21 mouse cellular contexts compared by ENCODE assay signal in genomic region chrX:61580186-61580585, GRCm38 (mm10).
A peak's percentile ranks its signal among the peaks of the same experiment; 100 is the strongest.
DNase-seq lines count a peak whose midpoint lies in the region; TF ChIP-seq lines count a peak whose summit lies in the region.
"Had no signal": no experiment of that assay in that cellular context is flagged by ENCODE, and none has a peak within 500 bp of the region (broad histone marks: within the 10 kb centered on the region; RNA-seq: fewer than 3 reads in every experiment).

No protein-coding gene starts in this region.

- no peak overlapping the region for H3K4me3 ChIP-seq in layer of hippocampus, adult 2 months
- H3K4me3 ChIP-seq: embryonic facial prominence, embryonic 13.5 days; embryonic facial prominence, embryonic 15.5 days; erythroblast, embryonic 14.5 days; forebrain, embryonic 10.5 days; forebrain, embryonic 12.5 days had no signal

- no peak for DNase-seq in layer of hippocampus, adult 2 months (ENCODE audit: low spot score in 2 of 2)
- no peak for DNase-seq in layer of hippocampus, adult 8-10 months (ENCODE audit: low spot score in 2 of 2)
- DNase-seq in right cerebral cortex, adult 18-20 months = peak; percentile 6
- no peak for DNase-seq in right cerebral cortex, postnatal 10 days (ENCODE audit: low spot score in 2 of 2)
- peak; percentile 58 for DNase-seq in telencephalon, adult 2 months (ENCODE audit: low read depth, low spot score)
- DNase-seq in adrenal gland, adult 18-20 months (ENCODE audit: low spot score in 2 of 2) = no peak
- DNase-seq: adrenal gland, adult 8-10 months; adrenal gland, postnatal 14 days; adrenal gland, postnatal 36 days; cerebellum, adult 11 months; cerebellum, adult 18-20 months; cerebellum, adult 8-10 months; cerebellum, adult 9-11 months; cerebellum, postnatal 14 days; cerebellum, postnatal 36 days; embryo, embryonic 11 days had no signal

- TF ChIP-seq CTCF in layer of hippocampus, adult 2 months (conservative IDR thresholded peaks at IDR 0.05) = no peak

- peak overlapping the region; percentile 57; the same call in 1 of the 2 replicates for H3K27ac ChIP-seq in layer of hippocampus, adult 2 months
- H3K27ac ChIP-seq: embryonic facial prominence, embryonic 13.5 days; embryonic facial prominence, embryonic 15.5 days; forebrain, embryonic 10.5 days; forebrain, embryonic 12.5 days had no signal

Comparison
In these comparisons a context has a peak if more than half of its experiments do, and no peak if none do; other contexts are left out.
1. DNase-seq: peak in right cerebral cortex, adult 18-20 months (single experiment) and telencephalon, adult 2 months (single experiment); none in layer of hippocampus, adult 2 months (0 of 2), layer of hippocampus, adult 8-10 months (0 of 2), right cerebral cortex, postnatal 10 days (0 of 2) and adrenal gland, adult 18-20 months (0 of 2).